Mouse (Mus musculus): ENCODE measurements around the gene Daglb. TPM values are rescaled to one million over a fixed set of nuclear protein-coding genes. Genes with fewer than 3 reads are reported as not detected.

Gene Daglb
- polyA plus RNA-seq, 1 experiment = 11.3 TPM

- H3K4me1 ChIP-seq (replicated peaks; ENCODE audit: control insufficient read depth, insufficient read depth, low read length) = no peaks in the 10 kb centered on the region
- no peak overlapping the region for H3K27ac ChIP-seq (ENCODE audit: control insufficient read depth, insufficient read depth, low read length)
- WGBS = 57% methylated on average over 12 of the region's 12 CpGs
- DNase-seq = no peak
- H3K27me3 ChIP-seq (ENCODE audit: control insufficient read depth, insufficient read depth, low read length) = no peaks in the 10 kb centered on the region
- no peak overlapping the region for H3K4me3 ChIP-seq (ENCODE audit: control insufficient read depth, insufficient read depth, low read length)
- H3K36me3 ChIP-seq (ENCODE audit: control insufficient read depth, insufficient read depth, low read length) = no peaks in the 10 kb centered on the region
- TF ChIP-seq POLR2A (IDR thresholded peaks at IDR 0.05; ENCODE audit: control insufficient read depth, extremely low read depth, insufficient read depth, low read length, poor library complexity) = no peak
- TF ChIP-seq CTCF (IDR thresholded peaks at IDR 0.05; ENCODE audit: borderline replicate concordance, control insufficient read depth, extremely low read depth, insufficient read depth, low read length, poor library complexity) = no peak
Measured at GRCm38 (mm10) chr5:143441753-143442152, 22.6 kb upstream of the Daglb start.

- H3K4me3 ChIP-seq (ENCODE audit: control insufficient read depth, insufficient read depth, low read length) = no peak overlapping the region
- H3K36me3 ChIP-seq (ENCODE audit: control insufficient read depth, insufficient read depth, low read length) = no peaks in the 10 kb centered on the region
- DNase-seq = no peak
- WGBS = 89% methylated on average over 11 of the region's 11 CpGs
- no peaks in the 10 kb centered on the region for H3K27me3 ChIP-seq (ENCODE audit: control insufficient read depth, insufficient read depth, low read length)
- no peak overlapping the region for H3K27ac ChIP-seq (ENCODE audit: control insufficient read depth, insufficient read depth, low read length)
- TF ChIP-seq POLR2A (IDR thresholded peaks at IDR 0.05; ENCODE audit: control insufficient read depth, extremely low read depth, insufficient read depth, low read length, poor library complexity) (no peak), CTCF (IDR thresholded peaks at IDR 0.05; ENCODE audit: borderline replicate concordance, control insufficient read depth, extremely low read depth, insufficient read depth, low read length, poor library complexity) (no peak)
- peaks cover 3% of the 10 kb centered on the region; the same call in 1 of the 2 replicates for H3K4me1 ChIP-seq (replicated peaks; ENCODE audit: control insufficient read depth, insufficient read depth, low read length)
Measured at GRCm38 (mm10) chr5:143463671-143464070, 713 bp upstream of the Daglb start.

GRCm38 (mm10) chr5:143464757-143465118 is 354 bp downstream of the Daglb start:
- no peak overlapping the region for H3K27ac ChIP-seq (ENCODE audit: control insufficient read depth, insufficient read depth, low read length)
- peaks cover 3% of the 10 kb centered on the region; the same call in 1 of the 2 replicates for H3K4me1 ChIP-seq (replicated peaks; ENCODE audit: control insufficient read depth, insufficient read depth, low read length)
- no peak for DNase-seq
- TF ChIP-seq CTCF (IDR thresholded peaks at IDR 0.05; ENCODE audit: borderline replicate concordance, control insufficient read depth, extremely low read depth, insufficient read depth, low read length, poor library complexity) = no peak; the same call in 1 of the 2 replicates
- TF ChIP-seq POLR2A (IDR thresholded peaks at IDR 0.05; ENCODE audit: control insufficient read depth, extremely low read depth, insufficient read depth, low read length, poor library complexity) = no peak
- peak overlapping the region; percentile 78 for H3K4me3 ChIP-seq (ENCODE audit: control insufficient read depth, insufficient read depth, low read length)
- no peaks in the 10 kb centered on the region for H3K36me3 ChIP-seq (ENCODE audit: control insufficient read depth, insufficient read depth, low read length)
- WGBS = 2% methylated on average over 20 of the region's 20 CpGs
- no peaks in the 10 kb centered on the region for H3K27me3 ChIP-seq (ENCODE audit: control insufficient read depth, insufficient read depth, low read length)

DNA sequence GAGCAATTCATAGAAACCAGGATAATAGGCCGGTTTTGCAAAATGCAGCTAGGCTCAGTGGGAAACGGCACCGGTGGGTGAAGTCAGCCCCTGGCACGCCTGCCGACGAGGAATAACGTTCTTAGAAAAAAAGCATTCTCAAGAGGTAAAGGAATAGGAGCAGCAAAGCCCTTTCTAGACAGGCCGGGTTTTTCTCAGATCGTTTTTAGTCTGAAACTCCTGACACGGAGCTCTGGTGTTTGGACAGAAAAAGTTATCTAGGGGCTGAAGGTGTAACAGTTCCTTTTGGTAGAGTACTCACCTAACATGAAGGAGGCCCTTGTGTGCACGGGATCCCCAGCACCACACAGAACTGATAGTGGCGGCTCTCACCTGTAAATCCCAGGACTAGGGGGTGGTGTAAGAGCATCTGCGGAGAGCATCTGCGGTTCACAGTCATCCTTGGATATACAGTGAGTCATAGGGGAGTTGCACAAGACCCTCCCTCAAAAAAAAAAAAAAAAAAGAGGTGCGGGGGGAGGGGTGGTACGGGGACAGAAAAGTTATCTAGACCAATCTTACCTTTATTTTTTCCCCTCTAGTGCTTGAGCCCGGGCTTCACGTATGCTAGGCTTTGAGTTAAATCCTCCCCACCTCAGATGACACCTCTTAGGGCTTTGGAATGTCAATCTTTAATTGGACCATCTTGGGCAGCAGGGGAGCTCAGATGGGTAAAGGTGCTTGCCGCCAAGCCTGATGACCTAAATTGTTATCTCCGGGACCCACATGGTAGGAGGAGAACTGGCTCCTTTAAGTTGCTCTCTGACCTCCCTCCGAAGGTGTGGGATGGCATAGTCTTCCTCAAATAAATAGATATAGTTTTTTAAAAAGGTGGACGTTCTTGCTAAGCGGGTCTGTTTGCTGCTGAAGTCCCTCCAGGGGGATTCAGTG is 1.0 kb downstream of the Daglb start:
- Histone ChIP-seq H3K4me1 (replicated peaks; ENCODE audit: control insufficient read depth, insufficient read depth, low read length) (peaks cover 3% of the 10 kb centered on the region; the same call in 1 of the 2 replicates), H3K36me3 (ENCODE audit: control insufficient read depth, insufficient read depth, low read length) (no peaks in the 10 kb centered on the region), H3K4me3 (ENCODE audit: control insufficient read depth, insufficient read depth, low read length) (peak overlapping the region; percentile 78), H3K27ac (ENCODE audit: control insufficient read depth, insufficient read depth, low read length) (no peak overlapping the region), H3K27me3 (ENCODE audit: control insufficient read depth, insufficient read depth, low read length) (no peaks in the 10 kb centered on the region)
- no peak for DNase-seq
- 44% methylated on average over 23 of the region's 23 CpGs for WGBS
- TF ChIP-seq POLR2A (IDR thresholded peaks at IDR 0.05; ENCODE audit: control insufficient read depth, extremely low read depth, insufficient read depth, low read length, poor library complexity) (no peak), CTCF (IDR thresholded peaks at IDR 0.05; ENCODE audit: borderline replicate concordance, control insufficient read depth, extremely low read depth, insufficient read depth, low read length, poor library complexity) (no peak)

DNA sequence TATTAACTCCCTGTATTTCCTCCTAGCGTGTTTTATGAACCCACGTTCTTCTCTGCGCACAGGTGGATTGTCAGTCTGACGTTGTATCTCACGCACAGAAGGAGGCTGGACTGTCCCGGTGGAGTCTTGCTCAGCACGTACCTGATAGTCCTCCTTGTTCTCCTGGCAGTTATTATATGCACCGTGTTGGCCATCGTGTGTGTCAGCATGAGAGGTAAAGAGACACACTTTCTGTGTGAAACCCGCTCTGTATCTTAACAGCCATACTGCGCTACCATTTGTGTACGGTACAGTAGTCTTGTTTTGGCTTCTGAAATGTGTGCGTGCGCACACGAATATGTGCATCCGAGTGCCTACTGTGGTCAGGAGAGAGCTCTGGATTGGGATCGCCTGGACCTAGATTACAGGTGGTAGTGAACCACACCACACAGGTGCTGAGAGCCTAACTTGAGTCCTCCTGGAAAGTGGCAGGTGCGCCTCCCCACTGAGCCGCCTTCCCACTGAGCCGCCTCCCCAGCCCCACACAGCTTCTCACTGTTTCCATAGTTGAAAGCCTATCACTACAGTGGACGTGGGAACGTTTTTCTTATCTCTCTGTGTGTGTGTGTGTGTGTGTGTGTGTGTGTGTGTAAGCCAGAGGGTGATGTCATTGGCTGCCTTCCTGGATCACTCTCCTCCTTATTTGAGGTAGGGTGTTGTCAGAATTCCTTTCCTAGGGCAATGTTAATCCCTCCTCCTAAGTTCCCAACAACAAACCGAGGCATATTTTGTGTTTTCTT is 2.7 kb downstream of the Daglb start:
- no peak for TF ChIP-seq POLR2A (IDR thresholded peaks at IDR 0.05; ENCODE audit: control insufficient read depth, extremely low read depth, insufficient read depth, low read length, poor library complexity)
- no peak for TF ChIP-seq CTCF (IDR thresholded peaks at IDR 0.05; ENCODE audit: borderline replicate concordance, control insufficient read depth, extremely low read depth, insufficient read depth, low read length, poor library complexity)

GRCm38 (mm10) chr5:143467931-143468330 is 3.5 kb downstream of the Daglb start:
- DNase-seq = no peak
- WGBS = 95% methylated on average over 6 of the region's 6 CpGs
- H3K4me3 ChIP-seq (ENCODE audit: control insufficient read depth, insufficient read depth, low read length) = no peak overlapping the region
- peaks cover 3% of the 10 kb centered on the region; the same call in 1 of the 2 replicates for H3K4me1 ChIP-seq (replicated peaks; ENCODE audit: control insufficient read depth, insufficient read depth, low read length)
- H3K27me3 ChIP-seq (ENCODE audit: control insufficient read depth, insufficient read depth, low read length) = no peaks in the 10 kb centered on the region
- no peak overlapping the region for H3K27ac ChIP-seq (ENCODE audit: control insufficient read depth, insufficient read depth, low read length)
- no peaks in the 10 kb centered on the region for H3K36me3 ChIP-seq (ENCODE audit: control insufficient read depth, insufficient read depth, low read length)
- TF ChIP-seq POLR2A (IDR thresholded peaks at IDR 0.05; ENCODE audit: control insufficient read depth, extremely low read depth, insufficient read depth, low read length, poor library complexity) (no peak), CTCF (IDR thresholded peaks at IDR 0.05; ENCODE audit: borderline replicate concordance, control insufficient read depth, extremely low read depth, insufficient read depth, low read length, poor library complexity) (no peak)

More for the DNA sequence above, 2.7 kb downstream of the Daglb start:
- Histone ChIP-seq H3K36me3 (ENCODE audit: control insufficient read depth, insufficient read depth, low read length) (no peaks in the 10 kb centered on the region), H3K27me3 (ENCODE audit: control insufficient read depth, insufficient read depth, low read length) (no peaks in the 10 kb centered on the region), H3K4me1 (replicated peaks; ENCODE audit: control insufficient read depth, insufficient read depth, low read length) (peaks cover 3% of the 10 kb centered on the region; the same call in 1 of the 2 replicates), H3K4me3 (ENCODE audit: control insufficient read depth, insufficient read depth, low read length) (no peak overlapping the region), H3K27ac (ENCODE audit: control insufficient read depth, insufficient read depth, low read length) (no peak overlapping the region)
- no peak for DNase-seq
- WGBS = 97% methylated on average over 23 of the region's 23 CpGs

All from thymus, adult 2 months (tissue).